Mouse (Mus musculus): ENCODE results near the gene Ccni. TPM values are rescaled to one million over a fixed set of nuclear protein-coding genes. Genes with fewer than 3 reads are reported as not detected.

The Ccni gene
- polyA plus RNA-seq, 1 experiment from 2014 or later, result 111 TPM

DNA sequence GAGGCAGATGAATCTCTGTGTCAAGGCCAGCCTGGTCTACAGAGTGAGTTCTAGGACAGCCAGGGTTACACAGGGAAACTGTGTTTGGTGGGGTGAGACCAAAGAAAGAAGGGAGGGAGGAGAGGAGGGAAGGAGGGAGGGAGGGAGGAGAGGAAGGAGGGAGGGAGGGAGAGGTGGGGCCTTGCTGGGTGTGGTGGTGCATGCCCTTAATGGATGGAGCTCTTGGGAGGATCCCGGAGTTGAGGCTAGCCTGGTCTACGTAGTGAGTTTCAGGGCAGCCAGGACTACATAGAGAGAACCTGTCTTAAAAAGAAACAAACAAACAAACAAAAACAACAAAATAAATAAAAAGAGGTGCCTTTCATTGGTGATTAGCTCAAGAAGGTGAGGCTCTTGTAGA is 26.5 kb upstream of the Ccni start:
- Histone ChIP-seq H3K4me3 (replicated peaks) (no peak overlapping the region), H3K4me2 (replicated peaks) (no peak overlapping the region), H3K9me3 (replicated peaks) (no peaks in the 10 kb centered on the region), H3K36me3 (no peaks in the 10 kb centered on the region), H3K9ac (no peak overlapping the region), H3K4me1 (no peaks in the 10 kb centered on the region), H3K27ac (replicated peaks) (no peak overlapping the region), H3K27me3 (no peaks in the 10 kb centered on the region)
- no peak for ATAC-seq (ENCODE audit: insufficient number of reproducible peaks, low FRiP score, low TSS enrichment, low read depth)
- 90% methylated on average over 2 of the region's 2 CpGs for WGBS

DNA sequence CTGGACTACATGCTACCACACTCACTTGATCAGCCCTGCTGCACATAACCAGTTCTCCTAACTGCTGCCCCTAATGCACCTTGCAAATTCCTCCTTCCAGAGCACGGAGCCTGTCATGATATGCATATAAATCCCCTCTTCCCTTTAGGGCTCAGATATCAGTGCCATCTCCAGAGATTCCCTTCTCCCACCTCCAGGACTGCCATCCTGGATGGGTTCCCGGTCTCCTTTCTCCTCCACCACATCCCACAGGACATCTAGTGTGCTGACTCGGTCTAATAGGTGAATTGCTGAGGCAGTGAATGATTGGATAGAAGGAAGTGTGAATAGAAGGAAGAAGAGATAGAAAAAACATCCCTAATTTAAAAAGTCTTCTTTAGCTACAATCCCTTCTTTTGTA is 25.4 kb upstream of the Ccni start:
- H3K9me3 ChIP-seq (replicated peaks), result no peaks in the 10 kb centered on the region
- ATAC-seq (ENCODE audit: insufficient number of reproducible peaks, low FRiP score, low TSS enrichment, low read depth), result no peak
- WGBS, result 63% methylated on average over 3 of the region's 3 CpGs
- no peak overlapping the region for H3K4me2 ChIP-seq (replicated peaks)
- H3K4me1 ChIP-seq, result no peaks in the 10 kb centered on the region
- no peak overlapping the region for H3K27ac ChIP-seq (replicated peaks)
- H3K9ac ChIP-seq, result no peak overlapping the region
- no peak overlapping the region for H3K4me3 ChIP-seq (replicated peaks)
- no peaks in the 10 kb centered on the region for H3K36me3 ChIP-seq
- no peaks in the 10 kb centered on the region for H3K27me3 ChIP-seq

DNA sequence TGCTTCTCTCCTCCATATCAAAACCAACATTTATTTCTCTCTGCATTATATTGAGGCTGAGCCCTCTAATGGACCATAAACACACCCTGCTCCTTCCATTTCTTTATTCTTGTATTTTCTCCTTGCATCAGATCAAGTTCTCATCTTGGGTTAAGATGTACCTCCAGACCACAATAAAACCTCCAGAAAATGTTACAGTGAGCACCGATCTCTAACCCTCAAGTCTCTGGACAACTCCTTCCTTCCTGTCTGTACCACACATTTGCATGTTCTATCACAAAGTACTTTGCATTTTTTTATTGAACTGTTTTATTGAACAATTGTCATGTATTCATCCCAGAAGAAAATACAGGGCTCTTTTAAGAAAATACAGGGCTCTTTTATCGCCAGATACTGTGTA is 23.2 kb upstream of the Ccni start:
- no peak overlapping the region for H3K4me3 ChIP-seq (replicated peaks)
- no peaks in the 10 kb centered on the region for H3K9me3 ChIP-seq (replicated peaks)
- 76% methylated on average over 2 of the region's 2 CpGs for WGBS
- no peak overlapping the region for H3K9ac ChIP-seq
- H3K4me1 ChIP-seq, result no peaks in the 10 kb centered on the region
- H3K27me3 ChIP-seq, result no peaks in the 10 kb centered on the region
- no peaks in the 10 kb centered on the region for H3K36me3 ChIP-seq
- H3K27ac ChIP-seq (replicated peaks), result no peak overlapping the region
- H3K4me2 ChIP-seq (replicated peaks), result no peak overlapping the region
- no peak for ATAC-seq (ENCODE audit: insufficient number of reproducible peaks, low FRiP score, low TSS enrichment, low read depth)

DNA sequence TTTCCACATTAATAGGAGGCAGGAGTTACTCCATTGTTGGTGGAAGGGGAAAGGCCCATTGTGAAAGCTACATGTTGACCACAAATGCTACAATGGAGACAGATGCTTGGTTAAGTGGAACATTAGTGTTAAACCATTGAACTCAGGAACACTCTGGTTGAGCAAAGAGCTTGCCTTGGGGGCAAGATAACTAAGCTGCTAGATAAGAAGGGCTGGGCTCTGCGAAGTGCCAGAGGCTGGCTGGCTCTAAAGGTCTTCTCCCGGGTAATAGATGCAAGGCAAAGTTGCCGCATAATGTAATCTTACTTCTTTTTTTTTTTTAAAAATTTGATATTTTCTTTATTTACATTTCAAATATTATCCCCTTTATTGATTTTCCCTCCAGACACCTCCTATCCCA is 20.9 kb upstream of the Ccni start:
- Histone ChIP-seq H3K9ac (no peak overlapping the region), H3K36me3 (no peaks in the 10 kb centered on the region), H3K4me2 (replicated peaks) (no peak overlapping the region), H3K9me3 (replicated peaks) (no peaks in the 10 kb centered on the region), H3K4me1 (no peaks in the 10 kb centered on the region), H3K27ac (replicated peaks) (no peak overlapping the region), H3K27me3 (no peaks in the 10 kb centered on the region), H3K4me3 (replicated peaks) (no peak overlapping the region)
- 85% methylated on average over 3 of the region's 3 CpGs for WGBS
- no peak for ATAC-seq (ENCODE audit: insufficient number of reproducible peaks, low FRiP score, low TSS enrichment, low read depth)

DNA sequence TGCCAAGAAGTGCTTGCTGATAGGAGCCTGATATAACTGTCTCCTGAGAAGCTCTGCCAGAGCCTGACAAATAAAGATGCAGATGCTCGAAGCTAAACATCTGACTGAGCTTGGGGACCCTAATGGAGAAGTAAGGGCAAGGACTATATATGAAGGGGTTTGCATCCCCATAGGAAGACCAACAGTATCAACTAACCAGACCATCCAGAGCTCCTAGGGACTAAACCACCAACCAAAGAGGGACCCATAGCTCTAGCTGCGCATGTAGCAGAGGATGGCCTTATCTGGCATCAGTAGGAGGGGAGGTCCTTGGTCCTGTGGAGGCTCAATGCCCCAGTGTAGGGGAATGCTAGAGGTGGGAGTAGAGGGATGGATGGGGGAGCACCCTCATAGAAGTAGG is 18.3 kb upstream of the Ccni start:
- WGBS, result 82% methylated on average over 2 of the region's 2 CpGs
- Histone ChIP-seq H3K9ac (no peak overlapping the region), H3K36me3 (no peaks in the 10 kb centered on the region), H3K4me2 (replicated peaks) (no peak overlapping the region), H3K4me3 (replicated peaks) (no peak overlapping the region), H3K27me3 (no peaks in the 10 kb centered on the region), H3K9me3 (replicated peaks) (no peaks in the 10 kb centered on the region), H3K27ac (replicated peaks) (no peak overlapping the region), H3K4me1 (no peaks in the 10 kb centered on the region)
- ATAC-seq (ENCODE audit: insufficient number of reproducible peaks, low FRiP score, low TSS enrichment, low read depth), result no peak

DNA sequence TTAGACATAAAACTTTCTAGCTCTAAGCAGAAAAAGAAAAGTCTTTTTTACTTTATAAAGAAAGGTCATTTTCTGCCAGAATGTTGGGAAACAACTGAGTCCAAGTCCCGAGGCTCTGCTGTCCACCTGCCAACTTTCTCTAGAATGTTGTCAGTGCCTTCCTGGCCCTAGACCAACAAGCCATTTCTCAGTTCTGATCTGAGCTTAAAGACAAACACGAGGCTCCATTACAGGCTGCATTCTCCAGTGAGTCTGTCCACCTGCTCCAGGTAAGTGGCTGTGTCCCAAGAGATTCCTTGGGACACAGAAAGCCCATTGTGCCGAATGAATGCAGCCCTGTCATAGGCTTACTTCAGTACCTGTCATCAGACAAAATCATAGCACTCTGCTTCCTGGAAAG is 15.4 kb upstream of the Ccni start:
- peak; percentile 19; the same call in 1 of the 2 replicates for ATAC-seq (ENCODE audit: insufficient number of reproducible peaks, low FRiP score, low TSS enrichment, low read depth)
- H3K4me2 ChIP-seq (replicated peaks), result no peak overlapping the region
- 48% methylated on average over 3 of the region's 3 CpGs for WGBS

DNA sequence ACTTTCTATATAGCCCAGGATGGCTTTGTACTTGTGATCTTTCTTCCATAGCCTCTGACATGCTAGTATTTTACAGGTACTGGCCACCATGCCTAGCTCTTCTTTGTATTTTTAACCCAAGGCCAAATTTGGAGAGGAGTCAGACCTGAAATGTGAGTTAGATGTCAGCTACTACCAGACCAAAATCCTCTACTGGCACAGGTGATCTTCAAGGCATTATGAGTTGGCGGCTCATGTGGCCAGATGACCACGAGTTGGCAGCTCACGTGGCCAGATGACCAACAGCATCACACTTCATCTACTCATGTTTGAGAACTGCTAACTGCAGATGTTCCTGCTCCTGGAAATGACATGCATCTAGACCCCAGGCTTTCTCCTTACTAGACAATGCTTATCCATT is 12.1 kb upstream of the Ccni start:
- Histone ChIP-seq H3K36me3 (no peaks in the 10 kb centered on the region), H3K9me3 (replicated peaks) (no peaks in the 10 kb centered on the region), H3K4me2 (replicated peaks) (no peak overlapping the region), H3K27me3 (no peaks in the 10 kb centered on the region), H3K4me1 (no peaks in the 10 kb centered on the region), H3K4me3 (replicated peaks) (no peak overlapping the region), H3K27ac (replicated peaks) (no peak overlapping the region), H3K9ac (no peak overlapping the region)
- 81% methylated on average over 3 of the region's 3 CpGs for WGBS
- ATAC-seq (ENCODE audit: insufficient number of reproducible peaks, low FRiP score, low TSS enrichment, low read depth), result no peak

More for the DNA sequence above, 15.4 kb upstream of the Ccni start:
- H3K27me3 ChIP-seq, result no peaks in the 10 kb centered on the region
- no peaks in the 10 kb centered on the region for H3K9me3 ChIP-seq (replicated peaks)
- no peak overlapping the region for H3K4me3 ChIP-seq (replicated peaks)
- no peak overlapping the region for H3K27ac ChIP-seq (replicated peaks)
- no peak overlapping the region for H3K9ac ChIP-seq
- H3K36me3 ChIP-seq, result no peaks in the 10 kb centered on the region
- no peaks in the 10 kb centered on the region for H3K4me1 ChIP-seq

DNA sequence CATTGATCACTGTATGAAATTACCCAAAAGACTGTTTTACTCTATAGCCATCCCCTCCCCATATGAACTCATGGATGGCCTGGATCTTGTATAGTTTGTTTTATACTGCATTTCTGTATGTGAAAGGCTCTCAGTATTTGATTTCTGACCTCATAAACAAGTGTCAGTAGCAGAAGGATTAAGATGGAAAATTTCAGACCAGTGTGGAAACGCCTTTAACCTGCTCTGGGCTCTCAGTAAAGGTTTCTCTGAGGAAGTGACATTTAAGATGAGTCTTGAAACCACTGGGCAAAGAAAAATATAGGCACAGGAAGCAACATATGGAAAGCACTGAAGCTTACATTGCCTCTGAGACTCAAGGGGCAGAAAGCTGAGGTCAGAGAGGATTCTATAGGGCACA is 1.3 kb upstream of the Ccni start:
- no peaks in the 10 kb centered on the region for H3K9me3 ChIP-seq (replicated peaks)
- peak overlapping the region; percentile 82; the same call in 1 of the 2 replicates for H3K4me3 ChIP-seq (replicated peaks)
- H3K27ac ChIP-seq (replicated peaks), result peak overlapping the region; percentile 95; the same call in 1 of the 2 replicates
- peaks cover 6% of the 10 kb centered on the region; the same call in 1 of the 2 replicates for H3K4me1 ChIP-seq
- no peak overlapping the region for H3K9ac ChIP-seq
- no peak for ATAC-seq (ENCODE audit: insufficient number of reproducible peaks, low FRiP score, low TSS enrichment, low read depth)
- H3K27me3 ChIP-seq, result no peaks in the 10 kb centered on the region
- 52% methylated on average over 1 of the region's 1 CpGs for WGBS
- H3K4me2 ChIP-seq (replicated peaks), result peak overlapping the region; percentile 61; the same call in 1 of the 2 replicates
- H3K36me3 ChIP-seq, result no peaks in the 10 kb centered on the region

DNA sequence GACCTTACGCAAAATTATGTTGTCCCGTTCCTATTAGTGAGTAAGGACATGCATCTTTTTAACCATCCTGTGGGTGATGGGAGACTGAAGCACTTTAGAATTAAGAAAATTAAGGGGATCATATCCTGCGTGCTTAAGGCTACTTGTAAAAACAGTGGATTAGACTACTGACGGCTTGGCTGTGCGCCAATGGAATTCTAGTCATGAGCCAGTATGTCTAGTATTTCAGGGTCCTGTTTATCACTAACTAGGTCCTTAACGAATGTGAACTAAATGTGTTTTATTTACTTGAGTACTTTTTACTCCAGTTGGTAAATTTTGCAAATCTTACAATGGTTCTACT is 682 bp upstream of the Ccni start:
- under 1% methylated on average over 6 of the region's 6 CpGs for WGBS
- H3K9me3 ChIP-seq (replicated peaks), result no peaks in the 10 kb centered on the region
- peak overlapping the region; percentile 61 for H3K4me2 ChIP-seq (replicated peaks)
- H3K4me1 ChIP-seq, result peaks cover 6% of the 10 kb centered on the region; the same call in 1 of the 2 replicates
- peak overlapping the region; percentile 95 for H3K27ac ChIP-seq (replicated peaks)
- H3K4me3 ChIP-seq (replicated peaks), result peak overlapping the region; percentile 82
- H3K9ac ChIP-seq, result peak overlapping the region; percentile 55; the same call in 1 of the 2 replicates
- no peaks in the 10 kb centered on the region for H3K27me3 ChIP-seq
- H3K36me3 ChIP-seq, result no peaks in the 10 kb centered on the region
- no peak for ATAC-seq (ENCODE audit: insufficient number of reproducible peaks, low FRiP score, low TSS enrichment, low read depth)

DNA sequence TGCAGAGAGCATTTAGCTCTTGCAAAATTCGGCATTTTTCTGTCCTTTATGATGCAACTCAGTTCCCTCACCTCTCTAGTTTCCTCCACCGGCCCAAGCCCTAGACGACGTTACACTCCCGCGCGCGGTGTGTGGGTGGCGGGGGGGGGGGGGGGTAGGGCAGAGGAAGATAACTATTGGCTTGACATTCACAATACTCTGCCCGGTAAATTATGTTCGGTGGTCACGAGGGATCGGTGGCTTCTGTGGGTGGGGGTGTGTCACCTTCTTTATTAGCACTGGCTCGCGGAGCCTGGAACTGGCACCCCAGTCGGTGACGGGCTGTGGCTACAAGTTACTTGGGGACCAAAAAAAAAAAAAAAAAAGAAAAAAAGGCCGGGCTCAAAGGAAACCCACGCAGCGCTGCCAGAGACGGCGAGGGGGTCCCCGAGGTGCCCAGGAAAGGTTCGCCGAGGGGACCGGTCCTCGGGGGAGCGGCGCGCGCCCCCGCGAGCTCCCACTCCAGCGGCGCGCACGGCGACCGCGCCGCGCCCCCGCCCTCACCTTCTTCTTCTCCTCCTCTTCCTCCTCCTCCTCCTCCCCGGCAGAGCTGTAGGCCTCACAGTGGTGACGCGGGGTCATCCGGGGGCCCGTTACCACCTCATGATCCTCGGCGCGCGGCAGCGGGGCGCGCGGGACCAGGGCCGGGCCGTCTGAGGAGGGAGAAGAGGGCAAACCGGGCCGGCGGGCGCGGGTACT is 755 bp downstream of the Ccni start:
- H3K27ac ChIP-seq (replicated peaks), result peak overlapping the region; percentile 95
- peaks cover 10% of the 10 kb centered on the region for H3K36me3 ChIP-seq
- ATAC-seq (ENCODE audit: insufficient number of reproducible peaks, low FRiP score, low TSS enrichment, low read depth), result peak; percentile 63
- peak overlapping the region; percentile 82 for H3K4me3 ChIP-seq (replicated peaks)
- H3K4me1 ChIP-seq, result peaks cover 6% of the 10 kb centered on the region; the same call in 1 of the 2 replicates
- H3K9ac ChIP-seq, result peak overlapping the region; percentile 98
- H3K9me3 ChIP-seq (replicated peaks), result no peaks in the 10 kb centered on the region
- H3K4me2 ChIP-seq (replicated peaks), result peak overlapping the region; percentile 61
- WGBS, result 1% methylated on average over 46 of the region's 63 CpGs
- no peaks in the 10 kb centered on the region for H3K27me3 ChIP-seq

DNA sequence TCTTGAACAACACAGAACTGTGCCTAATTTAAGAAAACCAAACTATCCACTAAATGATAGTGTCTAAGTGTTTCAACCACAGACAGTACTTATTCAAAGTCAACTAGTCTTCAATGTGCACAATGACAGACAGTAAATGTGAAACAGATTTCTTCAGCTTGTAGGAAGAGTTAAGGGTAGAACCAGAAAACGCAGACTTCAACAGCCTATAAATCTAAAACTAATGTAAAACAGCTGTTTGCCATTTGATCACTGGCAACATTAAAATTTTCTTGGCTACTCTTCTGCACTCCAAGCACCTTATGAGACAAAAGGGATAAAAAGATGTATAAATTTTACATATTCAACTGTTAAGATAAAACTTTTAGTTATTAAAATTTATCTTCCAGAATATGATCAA is 5.1 kb downstream of the Ccni start:
- WGBS, result 34% methylated on average over 1 of the region's 1 CpGs
- Histone ChIP-seq H3K4me2 (replicated peaks) (no peak overlapping the region), H3K27ac (replicated peaks) (no peak overlapping the region), H3K27me3 (no peaks in the 10 kb centered on the region), H3K9ac (no peak overlapping the region), H3K36me3 (peaks cover 33% of the 10 kb centered on the region), H3K9me3 (replicated peaks) (no peaks in the 10 kb centered on the region), H3K4me1 (peaks cover 6% of the 10 kb centered on the region; the same call in 1 of the 2 replicates), H3K4me3 (replicated peaks) (no peak overlapping the region)
- no peak for ATAC-seq (ENCODE audit: insufficient number of reproducible peaks, low FRiP score, low TSS enrichment, low read depth)

DNA sequence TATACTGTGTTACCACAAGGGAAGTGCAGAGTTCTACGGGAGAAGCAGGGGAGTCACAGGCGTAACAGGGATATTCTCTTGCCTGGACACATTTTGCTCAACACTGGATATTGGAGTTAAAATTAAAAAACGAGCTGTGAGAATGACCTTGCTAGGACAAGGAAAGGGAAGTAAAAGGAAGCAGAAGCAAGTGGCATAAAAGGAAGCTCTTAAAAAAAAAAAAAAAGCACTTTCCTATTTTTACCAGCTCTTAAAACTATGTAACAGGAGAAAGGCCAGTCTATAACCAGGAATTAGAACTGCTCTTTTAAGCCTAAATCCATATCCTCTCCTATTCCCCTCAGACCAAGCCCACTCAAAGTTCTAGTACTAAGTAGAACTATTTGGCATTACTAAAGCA is 8.1 kb downstream of the Ccni start:
- Histone ChIP-seq H3K4me2 (replicated peaks) (no peak overlapping the region), H3K27ac (replicated peaks) (no peak overlapping the region), H3K4me3 (replicated peaks) (no peak overlapping the region), H3K9ac (no peak overlapping the region), H3K36me3 (peaks cover 38% of the 10 kb centered on the region), H3K27me3 (no peaks in the 10 kb centered on the region), H3K4me1 (no peaks in the 10 kb centered on the region), H3K9me3 (replicated peaks) (no peaks in the 10 kb centered on the region)
- 87% methylated on average over 3 of the region's 3 CpGs for WGBS
- no peak for ATAC-seq (ENCODE audit: insufficient number of reproducible peaks, low FRiP score, low TSS enrichment, low read depth)
